Mouse (Mus musculus): ENCODE data around the gene Luc7l3.
A peak's percentile ranks its signal among the peaks of the same experiment; 100 is the strongest.

Gene Luc7l3

GRCm38 (mm10) chr11:94338347-94338746, 16.6 kb upstream of the Luc7l3 start:
- DNase-seq (ENCODE audit: low spot score) = no peak

GRCm38 (mm10) chr11:94336551-94336950, 14.8 kb upstream of the Luc7l3 start:
- no peak for DNase-seq (ENCODE audit: low spot score)

GRCm38 (mm10) chr11:94334386-94334968, 12.7 kb upstream of the Luc7l3 start:
- peak; percentile 78 for DNase-seq (ENCODE audit: low spot score)

GRCm38 (mm10) chr11:94332726-94333125, 10.9 kb upstream of the Luc7l3 start:
- no peak for DNase-seq (ENCODE audit: low spot score)

GRCm38 (mm10) chr11:94330211-94330610, 8.4 kb upstream of the Luc7l3 start:
- DNase-seq (ENCODE audit: low spot score) = no peak

- DNase-seq (ENCODE audit: low spot score) = no peak
These were observed 7.6 kb upstream of the Luc7l3 start for GRCm38 (mm10) chr11:94329270-94329891.

GRCm38 (mm10) chr11:94328644-94329025, 6.8 kb upstream of the Luc7l3 start:
- DNase-seq (ENCODE audit: low spot score) = no peak

- peak; percentile 75 for DNase-seq (ENCODE audit: low spot score)
These were observed 6.2 kb upstream of the Luc7l3 start, which contains the start of gene Ankrd40 for GRCm38 (mm10) chr11:94327693-94328643. TSS of gene Ankrd40 (plus strand) at chr11:94328001.

GRCm38 (mm10) chr11:94326961-94327411, 5.2 kb upstream of the Luc7l3 start:
- no peak for DNase-seq (ENCODE audit: low spot score)

GRCm38 (mm10) chr11:94324618-94325017, 2.8 kb upstream of the Luc7l3 start:
- DNase-seq (ENCODE audit: low spot score) = no peak

- DNase-seq (ENCODE audit: low spot score) = no peak
These were observed 1.6 kb upstream of the Luc7l3 start for GRCm38 (mm10) chr11:94323271-94323925.

GRCm38 (mm10) chr11:94322636-94323035, 848 bp upstream of the Luc7l3 start:
- DNase-seq (ENCODE audit: low spot score) = no peak

GRCm38 (mm10) chr11:94320969-94321930, 538 bp downstream of the Luc7l3 start:
- peak; percentile 48 for DNase-seq (ENCODE audit: low spot score)

- no peak for DNase-seq (ENCODE audit: low spot score)
These were observed 3.7 kb downstream of the Luc7l3 start for GRCm38 (mm10) chr11:94318056-94318455.

- DNase-seq (ENCODE audit: low spot score) = no peak
These were observed 4.3 kb downstream of the Luc7l3 start for GRCm38 (mm10) chr11:94317515-94317914.

- DNase-seq (ENCODE audit: low spot score) = no peak
These were observed 4.8 kb downstream of the Luc7l3 start for GRCm38 (mm10) chr11:94317014-94317413.

GRCm38 (mm10) chr11:94316528-94316927, 5.3 kb downstream of the Luc7l3 start:
- DNase-seq (ENCODE audit: low spot score) = no peak

GRCm38 (mm10) chr11:94315308-94315707, 6.5 kb downstream of the Luc7l3 start:
- DNase-seq (ENCODE audit: low spot score) = no peak

GRCm38 (mm10) chr11:94314098-94314652, 7.6 kb downstream of the Luc7l3 start:
- no peak for DNase-seq (ENCODE audit: low spot score)

- no peak for DNase-seq (ENCODE audit: low spot score)
These were observed 9.1 kb downstream of the Luc7l3 start for GRCm38 (mm10) chr11:94312733-94313132.
